Mouse (Mus musculus) stomach, embryonic 16.5 days (tissue): ENCODE results near the gene Ifrd2. TPM values are rescaled to one million over a fixed set of nuclear protein-coding genes. Genes with fewer than 3 reads are reported as not detected.

Experiments used
- ATAC-seq: fragments of 200-750 bp; cut with Nextera tagmentation; 2 replicates; pipeline ENCODE4 v1.8.0; 2017; ENCODE audit warnings: moderate number of reproducible peaks, moderate TSS enrichment; ENCODE audit not compliant: insufficient read depth, low FRiP score
- H3K27ac ChIP-seq: fragments of 300-500 bp; sonication (generic); 2 replicates; pipeline ENCODE4 v1.5.1; 2014; ENCODE audit warnings: low read length
- H3K27me3 ChIP-seq: fragments of 300-500 bp; sonication (generic); 2 replicates; pipeline ENCODE4 v1.6.1; 2014; ENCODE audit warnings: low read length, control low read depth, mixed read lengths; ENCODE audit not compliant: control insufficient read depth, insufficient read depth
- H3K36me3 ChIP-seq: fragments of 300-500 bp; sonication (generic); 2 replicates; pipeline ENCODE4 v1.6.1; 2014; ENCODE audit warnings: low read length; ENCODE audit not compliant: control insufficient read depth, insufficient read depth
- H3K4me1 ChIP-seq: fragments of 300-500 bp; sonication (generic); 2 replicates; pipeline ENCODE4 v1.6.1; 2014; ENCODE audit warnings: low read length, control low read depth, mixed read lengths; ENCODE audit not compliant: control insufficient read depth, insufficient read depth
- H3K4me2 ChIP-seq: fragments of 300-500 bp; sonication (generic); 2 replicates; pipeline ENCODE4 v1.6.1; 2014; ENCODE audit warnings: low read depth, low read length, mixed read lengths
- H3K4me3 ChIP-seq: fragments of 300-500 bp; sonication (generic); replicated peaks from 2 replicates; pipeline ENCODE4 v1.5.1; 2014; ENCODE audit warnings: mild to moderate bottlenecking, low read length
- H3K9ac ChIP-seq: fragments of 300-500 bp; sonication (generic); 2 replicates; pipeline ENCODE4 v1.6.1; 2014; ENCODE audit warnings: low read length
- H3K9me3 ChIP-seq: fragments of 300-500 bp; sonication (generic); replicated peaks from 2 replicates; pipeline ENCODE4 v1.6.1; 2016; ENCODE audit warnings: low read length, control low read depth; ENCODE audit not compliant: control insufficient read depth
- WGBS: fragments of 180-500 bp; shearing (Covaris S2); extraction: QIAGEN DNeasy Blood & Tissue Kit; methylation state at CpG from one replicate; pipeline ENCODE4 v1.1.7; 2014; 5-methylcytosine and 5-hydroxymethylcytosine counted together
- polyA plus RNA-seq: library from polyadenylated mRNA; unstranded; fragments of >200 nt; fragmentation: Nextera tagmentation; extraction: Ambion mirVana; gene quantifications from 2 replicates; pipeline ENCODE4 v1.2.1, GENCODE M21; 2015

Ifrd2 gene
- polyA plus RNA-seq, 1 experiment from 2014 or later: 62.0 TPM

GRCm38 (mm10) chr9:107576357-107577107 is 10.9 kb upstream of the Ifrd2 start, which contains the start of gene Hyal1:
Gene Hyal1, plus strand, starts transcription at chr9:107576927.
- Histone ChIP-seq H3K4me3 (peak within 1 kb of the TSS; percentile 46), H3K27me3 (no peaks in the 10 kb centered on the region), H3K4me2 (peak within 1 kb of the TSS; percentile 56), H3K4me1 (peaks cover 30% of the 10 kb centered on the region), H3K36me3 (peaks cover 15% of the 10 kb centered on the region), H3K27ac (peak within 1 kb of the TSS; percentile 89), H3K9ac (peak within 1 kb of the TSS; percentile 67), H3K9me3 (no peaks in the 10 kb centered on the region)
- 12% methylated on average over 16 of the region's 16 CpGs for WGBS
- peak; percentile 76 for ATAC-seq

GRCm38 (mm10) chr9:107577871-107578270 is 9.6 kb upstream of the Ifrd2 start:
- no peak for ATAC-seq
- H3K4me1 ChIP-seq: peaks cover 28% of the 10 kb centered on the region
- H3K4me2 ChIP-seq: peak overlapping the region; percentile 56
- H3K4me3 ChIP-seq: peak overlapping the region; percentile 4; the same call in 1 of the 2 replicates
- peak overlapping the region; percentile 67; the same call in 1 of the 2 replicates for H3K9ac ChIP-seq
- no peak overlapping the region for H3K27ac ChIP-seq
- WGBS: 88% methylated on average over 10 of the region's 10 CpGs
- H3K9me3 ChIP-seq: no peaks in the 10 kb centered on the region
- no peaks in the 10 kb centered on the region for H3K27me3 ChIP-seq
- peaks cover 7% of the 10 kb centered on the region; the same call in 1 of the 2 replicates for H3K36me3 ChIP-seq

- peak within 1 kb of the TSS; percentile 94 for H3K27ac ChIP-seq
- no peak for ATAC-seq
- H3K36me3 ChIP-seq: peaks cover 2% of the 10 kb centered on the region; the same call in 1 of the 2 replicates
- peak within 1 kb of the TSS; percentile 4; the same call in 1 of the 2 replicates for H3K4me3 ChIP-seq
- peak within 1 kb of the TSS; percentile 67; the same call in 1 of the 2 replicates for H3K9ac ChIP-seq
- H3K4me1 ChIP-seq: peaks cover 28% of the 10 kb centered on the region
- no peaks in the 10 kb centered on the region for H3K27me3 ChIP-seq
- WGBS: 72% methylated on average over 3 of the region's 3 CpGs
- no peaks in the 10 kb centered on the region for H3K9me3 ChIP-seq
- peak within 1 kb of the TSS; percentile 56 for H3K4me2 ChIP-seq
Observed at GRCm38 (mm10) chr9:107578587-107578986, 8.9 kb upstream of the Ifrd2 start, which contains the start of gene Naa80. Gene Naa80, plus strand, starts transcription at chr9:107578887.

DNA sequence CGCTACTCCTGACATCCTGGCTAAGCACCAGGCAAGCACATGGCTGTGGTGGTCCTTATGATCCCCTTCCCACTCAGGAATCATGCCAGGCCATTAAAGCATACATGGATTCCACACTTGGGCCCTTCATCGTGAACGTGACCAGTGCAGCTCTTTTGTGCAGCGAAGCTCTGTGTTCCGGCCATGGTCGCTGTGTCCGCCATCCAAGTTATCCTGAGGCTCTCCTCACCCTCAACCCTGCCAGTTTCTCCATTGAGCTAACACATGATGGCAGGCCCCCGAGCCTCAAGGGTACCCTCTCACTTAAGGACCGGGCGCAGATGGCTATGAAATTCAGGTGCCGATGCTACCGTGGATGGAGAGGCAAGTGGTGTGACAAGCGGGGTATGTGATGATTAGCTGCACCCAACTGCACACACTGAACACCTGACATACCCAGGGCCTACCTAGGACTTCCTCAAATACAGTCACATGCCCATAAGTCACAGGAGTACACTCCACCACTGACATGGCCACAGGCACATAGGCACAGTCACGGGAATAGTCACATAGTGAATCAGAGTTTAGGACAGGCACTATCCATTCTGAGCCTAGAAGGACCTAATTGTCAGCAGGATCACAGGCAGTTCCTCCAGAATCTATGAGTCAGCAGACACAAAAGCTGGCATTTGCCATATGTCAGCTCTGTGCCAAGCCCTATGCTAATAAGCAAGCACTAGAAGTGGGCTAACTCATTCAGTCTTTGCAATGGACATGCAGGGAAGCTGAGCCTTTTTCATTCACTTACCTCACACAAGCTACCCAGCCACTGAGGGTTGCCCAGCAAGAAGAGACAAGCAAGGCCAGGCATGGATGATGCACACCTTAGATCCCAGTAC is 8.2 kb upstream of the Ifrd2 start:
- H3K4me1 ChIP-seq: peaks cover 28% of the 10 kb centered on the region
- H3K9me3 ChIP-seq: no peaks in the 10 kb centered on the region
- ATAC-seq: no peak
- no peak overlapping the region for H3K4me2 ChIP-seq
- 0 out of 2 replicates have a peak overlapping the region, but pooled peaks have one; percentile 13 for H3K9ac ChIP-seq
- no peaks in the 10 kb centered on the region; the same call in 1 of the 2 replicates for H3K36me3 ChIP-seq
- H3K4me3 ChIP-seq: no peak overlapping the region
- H3K27ac ChIP-seq: peak overlapping the region; percentile 94
- H3K27me3 ChIP-seq: no peaks in the 10 kb centered on the region
- WGBS: 90% methylated on average over 14 of the region's 14 CpGs

DNA sequence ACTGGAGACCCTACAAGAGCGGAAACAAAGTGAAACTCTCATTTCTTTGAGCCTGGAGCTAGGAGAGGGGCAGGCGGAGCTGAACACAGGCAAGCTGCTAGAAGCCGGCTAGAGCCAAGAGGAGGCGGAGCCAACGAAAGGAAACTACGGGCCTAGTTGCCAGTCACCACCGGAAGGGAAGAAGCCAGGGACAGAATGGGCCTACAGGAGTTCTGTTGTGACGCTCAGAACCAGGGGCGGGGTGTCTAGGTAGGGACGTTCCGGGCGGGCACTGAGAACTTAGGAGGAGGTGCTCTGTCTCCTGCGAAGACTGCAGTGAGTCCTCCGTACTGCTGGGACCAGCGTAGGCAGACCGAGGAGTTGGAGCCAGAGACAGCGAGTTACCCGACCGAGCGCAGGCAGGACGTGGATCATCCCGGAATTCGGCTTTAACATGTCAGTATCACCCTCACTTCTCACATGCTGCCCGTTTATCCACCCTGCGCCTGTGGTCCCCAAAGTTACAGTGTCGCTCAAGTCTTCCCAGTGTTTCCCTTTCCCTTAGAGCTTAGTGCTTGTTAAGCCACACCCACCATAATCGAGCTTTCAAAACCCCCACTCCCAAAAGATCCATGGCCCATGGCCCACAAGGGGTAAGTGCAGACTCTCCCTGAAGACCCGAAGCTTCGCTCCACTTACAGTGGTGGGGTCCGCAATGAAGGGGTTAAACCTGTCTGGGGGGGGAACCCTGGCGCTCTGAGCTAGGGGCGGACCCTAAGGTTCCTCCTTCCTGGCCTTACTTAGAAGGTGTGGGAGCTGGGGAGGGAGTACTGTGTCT is 6.7 kb upstream of the Ifrd2 start, which contains the start of gene Hyal3:
Hyal3 (plus strand) TSS at position 318 of the 817 bp plus-strand sequence.
- H3K27ac ChIP-seq: peak within 1 kb of the TSS; percentile 94
- H3K4me1 ChIP-seq: peaks cover 28% of the 10 kb centered on the region
- no peaks in the 10 kb centered on the region for H3K27me3 ChIP-seq
- H3K9ac ChIP-seq: peak within 1 kb of the TSS; percentile 75
- no peaks in the 10 kb centered on the region for H3K9me3 ChIP-seq
- under 1% methylated on average over 32 of the region's 32 CpGs for WGBS
- peak within 1 kb of the TSS; percentile 55 for H3K4me3 ChIP-seq
- no peaks in the 10 kb centered on the region; the same call in 1 of the 2 replicates for H3K36me3 ChIP-seq
- peak within 1 kb of the TSS; percentile 62 for H3K4me2 ChIP-seq
- peak; percentile 67 for ATAC-seq

DNA sequence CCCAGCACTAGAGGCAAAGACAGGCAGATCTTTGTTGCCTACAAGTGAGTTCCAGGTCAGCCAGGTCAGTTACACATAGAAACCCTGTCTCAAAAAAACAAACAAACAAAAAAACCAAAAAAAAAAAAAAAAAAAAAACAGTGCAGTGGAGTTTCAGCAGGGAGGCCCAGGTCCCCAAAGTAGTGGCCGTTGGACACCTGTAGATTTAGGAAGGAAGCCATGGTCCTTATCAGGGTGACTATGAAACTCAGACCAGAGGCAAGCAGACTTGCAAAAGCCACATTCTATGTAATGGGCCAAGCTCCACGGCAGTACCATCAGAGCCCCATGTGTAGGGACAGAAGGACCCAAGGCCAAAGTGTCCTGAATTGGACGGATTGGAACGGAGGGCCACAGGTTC is 5.9 kb upstream of the Ifrd2 start:
- H3K4me3 ChIP-seq: peak overlapping the region; percentile 55
- no peaks in the 10 kb centered on the region for H3K9me3 ChIP-seq
- WGBS: 66% methylated on average over 4 of the region's 4 CpGs
- peak overlapping the region; percentile 62 for H3K4me2 ChIP-seq
- H3K27me3 ChIP-seq: no peaks in the 10 kb centered on the region
- H3K27ac ChIP-seq: peak overlapping the region; percentile 94; the same call in 1 of the 2 replicates
- no peaks in the 10 kb centered on the region; the same call in 1 of the 2 replicates for H3K36me3 ChIP-seq
- H3K4me1 ChIP-seq: peaks cover 23% of the 10 kb centered on the region
- H3K9ac ChIP-seq: peak overlapping the region; percentile 75
- ATAC-seq: no peak

- ATAC-seq: no peak
- no peak overlapping the region for H3K9ac ChIP-seq
- 83% methylated on average over 7 of the region's 7 CpGs for WGBS
Observed at GRCm38 (mm10) chr9:107582509-107583062, 4.9 kb upstream of the Ifrd2 start.

GRCm38 (mm10) chr9:107583174-107583573 is 4.3 kb upstream of the Ifrd2 start:
- Histone ChIP-seq H3K9ac (no peak overlapping the region), H3K27me3 (no peaks in the 10 kb centered on the region), H3K27ac (no peak overlapping the region), H3K36me3 (no peaks in the 10 kb centered on the region; the same call in 1 of the 2 replicates), H3K4me3 (no peak overlapping the region), H3K4me1 (peaks cover 18% of the 10 kb centered on the region; the same call in 1 of the 2 replicates), H3K9me3 (no peaks in the 10 kb centered on the region), H3K4me2 (no peak overlapping the region)
- 87% methylated on average over 14 of the region's 14 CpGs for WGBS
- no peak for ATAC-seq

More at GRCm38 (mm10) chr9:107582509-107583062, 4.9 kb upstream of the Ifrd2 start:
- H3K27me3 ChIP-seq: no peaks in the 10 kb centered on the region
- no peaks in the 10 kb centered on the region; the same call in 1 of the 2 replicates for H3K36me3 ChIP-seq
- no peaks in the 10 kb centered on the region for H3K9me3 ChIP-seq
- no peak overlapping the region for H3K4me2 ChIP-seq
- H3K27ac ChIP-seq: no peak overlapping the region
- peaks cover 16% of the 10 kb centered on the region; the same call in 1 of the 2 replicates for H3K4me1 ChIP-seq
- no peak overlapping the region for H3K4me3 ChIP-seq
